Mouse (Mus musculus): Measurements from ENCODE around the gene Rcan2. TPM values are rescaled to one million over a fixed set of nuclear protein-coding genes. Genes with fewer than 3 reads are reported as not detected.

Rcan2 gene
- polyA plus RNA-seq, 1 experiment = 0.67 TPM

DNA sequence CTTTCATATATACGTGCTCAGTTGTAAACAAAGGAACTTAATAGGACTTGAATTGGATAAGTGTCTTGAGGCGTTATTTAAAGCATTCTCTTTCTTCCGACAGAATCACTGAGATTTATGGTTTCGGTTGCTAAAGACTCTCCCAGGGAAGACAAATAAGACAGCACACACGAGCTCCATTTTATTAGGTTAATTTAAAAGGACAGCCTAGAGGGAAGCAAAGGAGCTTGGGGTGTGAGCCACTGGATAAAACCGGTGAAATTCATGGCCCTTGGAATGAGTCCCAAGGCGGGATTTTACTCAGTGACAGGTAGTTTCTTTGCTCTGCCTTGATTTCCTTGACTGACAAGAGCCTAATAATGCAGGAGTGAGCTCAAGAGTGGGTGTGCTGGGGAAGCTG lies 85.1 kb downstream of the Rcan2 start:
- no peak overlapping the region for H3K4me3 ChIP-seq (ENCODE audit: low read depth, low read length)
- 55% methylated on average over 7 of the region's 7 CpGs for WGBS
- H3K36me3 ChIP-seq (ENCODE audit: control insufficient read depth, insufficient read depth, low read length) = no peaks in the 10 kb centered on the region
- H3K27ac ChIP-seq (ENCODE audit: insufficient read depth, low read depth, low read length) = no peak overlapping the region
- no peaks in the 10 kb centered on the region for H3K4me1 ChIP-seq (ENCODE audit: control insufficient read depth, insufficient read depth, insufficient read length, low read length)
- no peaks in the 10 kb centered on the region for H3K27me3 ChIP-seq (ENCODE audit: control insufficient read depth, insufficient read depth, low read length)
- TF ChIP-seq POLR2A (IDR thresholded peaks at IDR 0.05; ENCODE audit: low read depth, low read length) (no peak), CTCF (IDR thresholded peaks at IDR 0.05; ENCODE audit: extremely low read depth, insufficient read length, insufficient replicate concordance, low read depth, low read length) (no peak)

DNA sequence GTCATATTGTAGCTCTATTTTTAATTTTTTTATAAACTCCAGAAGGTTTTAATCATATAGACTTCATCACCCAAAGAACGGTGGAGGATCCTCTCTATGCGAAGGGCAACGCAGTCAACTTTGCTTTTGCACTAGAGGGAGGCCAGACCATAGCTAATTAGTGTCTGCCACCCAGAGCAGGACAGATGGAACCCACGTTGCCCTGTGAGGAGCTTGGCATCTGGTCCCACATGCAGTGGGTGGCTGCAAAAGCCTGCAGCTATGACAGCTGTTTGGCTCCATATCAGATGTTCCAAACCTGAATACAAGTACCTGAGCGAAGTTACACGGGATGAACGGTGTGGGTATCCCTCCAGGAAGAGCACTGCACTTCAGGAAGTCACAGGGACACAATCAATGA lies 86.8 kb downstream of the Rcan2 start:
- Histone ChIP-seq H3K27ac (ENCODE audit: insufficient read depth, low read depth, low read length) (no peak overlapping the region), H3K36me3 (ENCODE audit: control insufficient read depth, insufficient read depth, low read length) (no peaks in the 10 kb centered on the region), H3K4me3 (ENCODE audit: low read depth, low read length) (no peak overlapping the region), H3K4me1 (ENCODE audit: control insufficient read depth, insufficient read depth, insufficient read length, low read length) (no peaks in the 10 kb centered on the region), H3K27me3 (ENCODE audit: control insufficient read depth, insufficient read depth, low read length) (no peaks in the 10 kb centered on the region)
- WGBS = 75% methylated on average over 7 of the region's 7 CpGs
- TF ChIP-seq POLR2A (IDR thresholded peaks at IDR 0.05; ENCODE audit: low read depth, low read length) (no peak), CTCF (IDR thresholded peaks at IDR 0.05; ENCODE audit: extremely low read depth, insufficient read length, insufficient replicate concordance, low read depth, low read length) (no peak)

DNA sequence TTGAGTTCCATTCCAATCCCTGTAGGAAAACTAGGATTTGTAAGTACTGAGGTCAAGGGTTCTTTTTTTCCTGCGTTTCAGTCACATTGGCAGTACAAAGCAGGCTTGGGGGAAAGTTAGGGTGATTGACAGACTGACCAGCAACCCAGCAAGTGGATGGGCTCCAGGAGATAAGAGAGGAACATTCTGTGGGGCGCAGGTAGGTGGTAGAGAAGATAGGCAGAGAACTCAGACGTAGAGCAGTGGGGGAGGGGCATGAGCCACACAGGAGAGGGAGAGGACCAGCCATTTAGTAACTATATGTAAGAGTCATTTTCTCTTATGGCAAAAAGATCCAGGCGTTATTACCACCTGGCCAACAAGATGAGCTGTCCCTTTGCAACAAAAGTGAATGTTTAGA lies 96.2 kb downstream of the Rcan2 start:
- Histone ChIP-seq H3K4me3 (ENCODE audit: low read depth, low read length) (no peak overlapping the region), H3K36me3 (ENCODE audit: control insufficient read depth, insufficient read depth, low read length) (no peaks in the 10 kb centered on the region), H3K27me3 (ENCODE audit: control insufficient read depth, insufficient read depth, low read length) (no peaks in the 10 kb centered on the region), H3K27ac (ENCODE audit: insufficient read depth, low read depth, low read length) (no peak overlapping the region), H3K4me1 (ENCODE audit: control insufficient read depth, insufficient read depth, insufficient read length, low read length) (no peaks in the 10 kb centered on the region)
- WGBS = 74% methylated on average over 4 of the region's 4 CpGs
- no peak for TF ChIP-seq POLR2A (IDR thresholded peaks at IDR 0.05; ENCODE audit: low read depth, low read length)
- no peak for TF ChIP-seq CTCF (IDR thresholded peaks at IDR 0.05; ENCODE audit: extremely low read depth, insufficient read length, insufficient replicate concordance, low read depth, low read length)

DNA sequence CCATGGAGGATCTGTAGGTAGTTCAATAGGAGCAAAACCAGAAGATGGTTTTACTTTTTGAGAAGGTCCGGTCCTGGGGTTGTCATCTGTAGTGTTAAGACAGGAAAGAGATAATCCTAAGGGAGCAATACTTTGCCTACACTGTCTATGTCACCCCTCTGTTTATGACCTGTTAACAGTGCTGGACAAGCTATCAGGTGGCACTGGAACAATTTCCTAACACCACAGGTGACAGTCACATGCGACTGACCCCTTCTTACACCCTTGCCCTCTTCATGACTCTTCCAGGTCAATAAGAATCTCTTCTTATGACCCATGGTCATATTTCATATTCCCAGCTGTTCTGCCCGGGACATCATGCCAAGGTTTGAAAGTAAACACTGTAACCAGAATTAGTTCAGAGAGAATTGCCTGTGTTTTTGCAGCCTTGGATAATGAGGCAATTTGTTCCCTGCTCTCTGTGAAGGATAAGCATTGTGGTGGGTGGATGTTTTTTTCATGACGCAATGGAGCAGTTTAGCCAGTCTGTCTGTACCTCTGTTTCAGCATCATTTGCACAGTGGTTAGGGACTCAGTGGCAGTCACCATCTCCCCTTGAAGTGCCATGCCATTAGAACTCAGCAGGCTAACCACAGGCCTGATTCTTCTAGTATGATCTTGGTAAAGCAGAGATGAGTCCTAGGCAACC lies 98.4 kb downstream of the Rcan2 start:
- no peak for TF ChIP-seq POLR2A (IDR thresholded peaks at IDR 0.05; ENCODE audit: low read depth, low read length)
- no peak for TF ChIP-seq CTCF (IDR thresholded peaks at IDR 0.05; ENCODE audit: extremely low read depth, insufficient read length, insufficient replicate concordance, low read depth, low read length)

DNA sequence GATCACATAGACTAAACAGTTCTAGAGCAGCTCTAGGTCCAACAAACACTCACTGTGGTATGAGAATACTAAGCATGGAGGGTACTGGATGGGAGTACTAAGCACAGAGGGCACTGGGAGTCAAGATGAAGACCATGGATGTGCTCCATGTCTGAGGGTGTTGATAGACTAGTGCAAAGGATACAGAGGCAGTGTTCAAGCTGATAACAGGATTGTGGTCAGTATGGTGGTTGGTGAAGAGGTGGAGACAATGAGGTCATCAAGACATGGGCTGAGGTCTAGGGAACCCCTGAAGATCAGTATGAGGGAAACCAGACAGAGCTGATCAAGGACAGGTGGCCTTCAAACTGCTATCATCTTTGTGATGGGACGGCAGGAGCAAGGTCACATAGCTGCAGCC lies 99.0 kb downstream of the Rcan2 start:
- no peaks in the 10 kb centered on the region for H3K36me3 ChIP-seq (ENCODE audit: control insufficient read depth, insufficient read depth, low read length)
- no peaks in the 10 kb centered on the region for H3K4me1 ChIP-seq (ENCODE audit: control insufficient read depth, insufficient read depth, insufficient read length, low read length)
- TF ChIP-seq CTCF (IDR thresholded peaks at IDR 0.05; ENCODE audit: extremely low read depth, insufficient read length, insufficient replicate concordance, low read depth, low read length) (no peak), POLR2A (IDR thresholded peaks at IDR 0.05; ENCODE audit: low read depth, low read length) (no peak)
- no peak overlapping the region for H3K4me3 ChIP-seq (ENCODE audit: low read depth, low read length)
- H3K27me3 ChIP-seq (ENCODE audit: control insufficient read depth, insufficient read depth, low read length) = no peaks in the 10 kb centered on the region
- no peak overlapping the region for H3K27ac ChIP-seq (ENCODE audit: insufficient read depth, low read depth, low read length)
- WGBS = 56% methylated on average over 1 of the region's 1 CpGs

More for the DNA sequence above, 98.4 kb downstream of the Rcan2 start:
- H3K36me3 ChIP-seq (ENCODE audit: control insufficient read depth, insufficient read depth, low read length) = no peaks in the 10 kb centered on the region
- WGBS = 70% methylated on average over 4 of the region's 4 CpGs
- no peak overlapping the region for H3K4me3 ChIP-seq (ENCODE audit: low read depth, low read length)
- H3K27ac ChIP-seq (ENCODE audit: insufficient read depth, low read depth, low read length) = no peak overlapping the region
- no peaks in the 10 kb centered on the region for H3K4me1 ChIP-seq (ENCODE audit: control insufficient read depth, insufficient read depth, insufficient read length, low read length)
- H3K27me3 ChIP-seq (ENCODE audit: control insufficient read depth, insufficient read depth, low read length) = no peaks in the 10 kb centered on the region

DNA sequence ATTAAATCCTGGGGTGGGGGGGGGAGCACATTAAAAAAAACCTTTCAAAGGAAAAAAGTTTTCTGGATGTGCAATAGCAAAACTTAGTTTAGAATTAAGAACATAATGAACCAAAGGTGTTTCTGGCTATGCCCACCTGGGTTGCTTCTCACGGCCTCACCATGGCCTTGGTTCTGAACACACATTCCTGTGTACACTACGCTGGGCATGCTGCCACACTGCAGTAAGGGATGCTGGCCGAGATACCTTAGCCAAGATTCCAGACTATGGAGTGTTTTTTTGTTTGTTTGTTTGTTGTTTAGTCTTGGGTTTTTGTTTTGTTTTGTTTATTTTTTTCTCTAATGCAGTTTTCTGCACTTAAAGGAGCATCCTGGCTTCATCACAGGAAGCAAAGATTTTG lies 100.3 kb downstream of the Rcan2 start:
- no peak overlapping the region for H3K27ac ChIP-seq (ENCODE audit: insufficient read depth, low read depth, low read length)
- H3K4me3 ChIP-seq (ENCODE audit: low read depth, low read length) = no peak overlapping the region
- no peaks in the 10 kb centered on the region for H3K27me3 ChIP-seq (ENCODE audit: control insufficient read depth, insufficient read depth, low read length)
- no peaks in the 10 kb centered on the region for H3K4me1 ChIP-seq (ENCODE audit: control insufficient read depth, insufficient read depth, insufficient read length, low read length)
- TF ChIP-seq POLR2A (IDR thresholded peaks at IDR 0.05; ENCODE audit: low read depth, low read length) = no peak
- no peak for TF ChIP-seq CTCF (IDR thresholded peaks at IDR 0.05; ENCODE audit: extremely low read depth, insufficient read length, insufficient replicate concordance, low read depth, low read length)
- 83% methylated on average over 3 of the region's 3 CpGs for WGBS
- no peaks in the 10 kb centered on the region for H3K36me3 ChIP-seq (ENCODE audit: control insufficient read depth, insufficient read depth, low read length)

DNA sequence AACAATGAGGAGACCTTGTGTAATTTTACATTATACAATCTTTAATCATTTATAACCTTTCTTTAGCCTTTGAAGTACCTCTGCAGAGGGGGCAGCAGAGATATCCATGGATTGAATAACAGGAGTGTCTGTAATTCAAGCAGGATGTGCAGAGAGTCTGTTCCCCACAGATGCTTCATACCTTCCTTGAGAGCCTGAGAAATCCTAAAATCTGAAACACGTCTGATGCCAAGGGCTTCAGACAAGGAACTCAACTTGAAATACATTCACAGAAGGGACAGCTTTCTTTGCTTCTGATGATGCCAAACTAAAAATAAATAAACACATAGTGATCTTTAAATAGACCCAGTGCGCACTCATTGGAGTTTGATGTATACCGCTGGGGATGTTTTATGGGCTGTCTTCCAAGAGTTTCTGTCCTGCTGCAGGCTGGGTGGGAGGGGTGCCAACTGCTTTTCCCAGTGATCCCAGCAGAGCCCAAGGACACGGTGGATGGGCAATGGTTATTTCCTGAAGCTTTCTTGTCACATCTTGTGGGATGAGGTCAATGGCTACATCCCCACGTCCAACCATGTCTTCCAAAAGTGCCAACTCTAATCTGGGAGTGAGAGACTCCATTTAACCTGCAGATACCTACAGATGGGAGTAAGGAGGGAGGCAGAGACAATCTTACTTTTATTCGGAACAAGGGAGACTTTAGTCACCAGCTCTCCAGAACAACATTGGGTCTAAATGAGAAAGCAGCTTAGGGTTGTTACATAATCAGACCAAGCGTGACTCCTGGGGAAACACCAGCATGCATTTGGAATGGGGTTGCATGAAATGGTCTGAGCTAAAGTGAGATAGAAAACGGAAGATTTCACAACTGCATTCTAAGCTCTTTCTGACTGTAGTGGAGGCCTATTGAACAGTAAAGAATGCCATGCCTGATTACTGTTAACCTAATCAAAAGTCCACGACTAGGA lies 102.9 kb downstream of the Rcan2 start:
- Histone ChIP-seq H3K27ac (ENCODE audit: insufficient read depth, low read depth, low read length) (no peak overlapping the region), H3K27me3 (ENCODE audit: control insufficient read depth, insufficient read depth, low read length) (no peaks in the 10 kb centered on the region), H3K36me3 (ENCODE audit: control insufficient read depth, insufficient read depth, low read length) (no peaks in the 10 kb centered on the region), H3K4me1 (ENCODE audit: control insufficient read depth, insufficient read depth, insufficient read length, low read length) (no peaks in the 10 kb centered on the region), H3K4me3 (ENCODE audit: low read depth, low read length) (no peak overlapping the region)
- 67% methylated on average over 9 of the region's 9 CpGs for WGBS
- TF ChIP-seq CTCF (IDR thresholded peaks at IDR 0.05; ENCODE audit: extremely low read depth, insufficient read length, insufficient replicate concordance, low read depth, low read length) (no peak), POLR2A (IDR thresholded peaks at IDR 0.05; ENCODE audit: low read depth, low read length) (no peak)
